Comparison of ENCODE assay signal across 8 mouse cellular contexts in the genomic region with DNA sequence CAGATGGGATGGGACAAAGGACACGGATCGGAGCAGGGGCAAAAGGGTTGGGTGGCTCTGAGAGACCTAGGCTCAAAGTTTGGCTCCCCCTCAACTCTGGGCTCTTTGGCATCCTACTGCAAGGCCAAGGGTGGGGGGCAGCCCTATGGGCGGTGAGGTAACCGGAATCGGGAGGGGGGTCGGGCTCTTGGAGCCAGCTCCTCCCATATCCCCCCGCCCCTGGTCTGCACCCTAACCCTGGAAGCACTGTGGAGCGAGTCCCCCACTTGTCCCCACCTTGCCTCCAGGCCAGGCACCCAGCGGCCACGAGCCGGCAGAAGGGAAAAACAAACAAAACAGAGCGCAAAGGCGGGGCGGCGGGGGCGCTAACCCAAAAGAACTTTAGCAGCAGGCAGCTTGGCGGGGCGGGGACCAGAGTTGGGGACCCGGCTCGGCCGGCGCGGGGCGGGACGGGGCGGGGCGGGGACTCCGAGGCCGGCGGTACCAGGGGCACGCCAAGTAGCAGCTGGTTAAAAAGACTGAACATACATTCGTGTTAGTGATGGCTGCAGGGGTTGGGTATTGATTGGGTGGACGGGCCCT. TPM values are rescaled to one million over a fixed set of nuclear protein-coding genes. Genes with fewer than 3 reads are reported as not detected.
DNase-seq lines count a peak whose midpoint lies in the region; ATAC-seq and TF ChIP-seq lines count a peak whose summit lies in the region.

No protein-coding gene starts in this region.

- no peak for TF ChIP-seq EP300 in heart, postnatal 0 days (IDR thresholded peaks at IDR 0.05; ENCODE audit: low read depth)

- TF ChIP-seq CTCF in heart, postnatal 0 days (IDR thresholded peaks at IDR 0.05; ENCODE audit: low read depth): no peak

- H3K27ac ChIP-seq in heart, postnatal 0 days (ENCODE audit: low read depth): no peak overlapping the region
- peak overlapping the region; percentile 71; the same call in 1 of the 2 replicates for H3K27ac ChIP-seq in midbrain, embryonic 12.5 days (replicated peaks)

- H3K27me3 ChIP-seq in heart, postnatal 0 days (ENCODE audit: control insufficient read depth, insufficient read depth, low read length): peaks cover 57% of the 10 kb centered on the region
- peaks cover 61% of the 10 kb centered on the region for H3K27me3 ChIP-seq in midbrain, embryonic 12.5 days

- peak overlapping the region; percentile 75 for H3K4me2 ChIP-seq in heart, postnatal 0 days (ENCODE audit: low read depth, low read length)
- H3K4me2 ChIP-seq in midbrain, embryonic 12.5 days (replicated peaks): peak overlapping the region; percentile 71

- peak; percentile 51 for DNase-seq in gastrocnemius, postnatal 10 days
- DNase-seq in gastrocnemius, postnatal 4 days (ENCODE audit: low spot score in 2 of 2): no peak
- DNase-seq in ZHBTc4 (ENCODE audit: low read depth, low spot score): peak; percentile 53
- DNase-seq in heart, postnatal 0 days (ENCODE audit: low spot score): no peak
- peak; percentile 60 to 70 for DNase-seq in kidney, postnatal 4 days
- peak; percentile 38 for DNase-seq in urinary bladder, postnatal 25 days (ENCODE audit: low spot score)
- no peak for DNase-seq in left cerebral cortex, adult 11 months (ENCODE audit: low spot score)

- peak overlapping the region; percentile 6; the same call in 1 of the 2 replicates for H3K9ac ChIP-seq in heart, postnatal 0 days (replicated peaks; ENCODE audit: low read depth, low read length)
- peak overlapping the region; percentile 62 for H3K9ac ChIP-seq in midbrain, embryonic 12.5 days (replicated peaks)

- no peaks in the 10 kb centered on the region for H3K36me3 ChIP-seq in heart, postnatal 0 days (replicated peaks; ENCODE audit: control insufficient read depth, insufficient read depth, low read length)
- H3K36me3 ChIP-seq in midbrain, embryonic 12.5 days: peaks cover 10% of the 10 kb centered on the region

- WGBS in heart, postnatal 0 days: under 1% methylated on average over 33 of the region's 33 CpGs
- WGBS in midbrain, embryonic 12.5 days: 1% methylated on average over 33 of the region's 33 CpGs

- no peaks in the 10 kb centered on the region for H3K9me3 ChIP-seq in heart, postnatal 0 days (replicated peaks; ENCODE audit: control insufficient read depth, low read length)
- no peaks in the 10 kb centered on the region for H3K9me3 ChIP-seq in midbrain, embryonic 12.5 days

- ATAC-seq in heart, postnatal 0 days (ENCODE audit: insufficient read depth, low read depth): 0 out of 2 replicates have a peak, but pooled peaks have one; percentile 12
- ATAC-seq in midbrain, embryonic 12.5 days (ENCODE audit: low FRiP score, low read depth): peak; percentile 70

- peaks cover 43% of the 10 kb centered on the region for H3K4me1 ChIP-seq in heart, postnatal 0 days (ENCODE audit: control insufficient read depth, insufficient read depth)
- peaks cover 40% of the 10 kb centered on the region for H3K4me1 ChIP-seq in midbrain, embryonic 12.5 days

- peak overlapping the region; percentile 38 for H3K4me3 ChIP-seq in heart, postnatal 0 days (ENCODE audit: low read depth, low read length)
- H3K4me3 ChIP-seq in midbrain, embryonic 12.5 days: peak overlapping the region; percentile 42

RNA-seq across cellular contexts. Expression of a gene that starts 16.9 kb away (rescaled TPM):
- total RNA-seq in gastrocnemius, postnatal 10 days (2021): under 1 TPM in 1 of 2 experiments, not detected in 1; 0.36 TPM
- under 1 TPM in 1 of 2 experiments, not detected in 1; 0.21 TPM for total RNA-seq in gastrocnemius, postnatal 4 days (2021)
- total RNA-seq in heart, postnatal 0 days (2014; rRNA removed; ENCODE audit: low replicate concordance): not detected in 2 replicates
- polyA plus RNA-seq in heart, postnatal 0 days (2015; fragmentation: Nextera tagmentation; extraction: Ambion mirVana): not detected in 2 replicates
- not detected in 2 replicates for polyA plus RNA-seq in midbrain, embryonic 12.5 days (2016; fragmentation: Nextera tagmentation; extraction: Ambion mirVana)

RNA-seq across cellular contexts. Expression of a gene that starts 26.5 kb away (rescaled TPM):
- 1 to 10 TPM; 1.9 to 2.0 TPM for total RNA-seq in gastrocnemius, postnatal 10 days (2021)
- 1 to 10 TPM; 3.7 to 4.8 TPM for total RNA-seq in gastrocnemius, postnatal 4 days (2021)
- total RNA-seq in heart, postnatal 0 days (2014; rRNA removed; ENCODE audit: low replicate concordance): 1.5 TPM in 1 of 2 replicates, not detected in the other
- 0.48 and 1.00 TPM in 2 replicates for polyA plus RNA-seq in heart, postnatal 0 days (2015; fragmentation: Nextera tagmentation; extraction: Ambion mirVana)
- polyA plus RNA-seq in midbrain, embryonic 12.5 days (2016; fragmentation: Nextera tagmentation; extraction: Ambion mirVana): 1.4 and 1.6 TPM in 2 replicates

RNA-seq across cellular contexts. Expression of a gene that starts 32.3 kb away (rescaled TPM):
- total RNA-seq in gastrocnemius, postnatal 10 days (2021): 1 to 10 TPM; 3.9 to 4.5 TPM
- 1 to 10 TPM in 1 of 2 experiments, under 1 TPM in 1; 0.60 to 1.2 TPM for total RNA-seq in gastrocnemius, postnatal 4 days (2021)
- total RNA-seq in heart, postnatal 0 days (2014; rRNA removed; ENCODE audit: low replicate concordance): 0.31 and 0.80 TPM in 2 replicates
- polyA plus RNA-seq in heart, postnatal 0 days (2015; fragmentation: Nextera tagmentation; extraction: Ambion mirVana): 0.04 TPM in 2 replicates
- polyA plus RNA-seq in midbrain, embryonic 12.5 days (2016; fragmentation: Nextera tagmentation; extraction: Ambion mirVana): 5.0 and 5.5 TPM in 2 replicates

RNA-seq across cellular contexts. Expression of a gene that starts 41.3 kb away (rescaled TPM):
- total RNA-seq in gastrocnemius, postnatal 10 days (2021): 1 to 10 TPM; 4.9 to 5.2 TPM
- total RNA-seq in gastrocnemius, postnatal 4 days (2021): 1 to 10 TPM; 3.6 to 5.2 TPM
- total RNA-seq in heart, postnatal 0 days (2014; rRNA removed; ENCODE audit: low replicate concordance): 7.0 and 16.0 TPM in 2 replicates
- polyA plus RNA-seq in heart, postnatal 0 days (2015; fragmentation: Nextera tagmentation; extraction: Ambion mirVana): 9.1 and 10.0 TPM in 2 replicates
- polyA plus RNA-seq in midbrain, embryonic 12.5 days (2016; fragmentation: Nextera tagmentation; extraction: Ambion mirVana): 53.1 and 58.0 TPM in 2 replicates

Comparison
In these comparisons a context has a peak if more than half of its experiments do, and no peak if none do; other contexts are left out.
1. DNase-seq: peak in gastrocnemius, postnatal 10 days (single experiment), ZHBTc4 (single experiment), kidney, postnatal 4 days (2 of 2) and urinary bladder, postnatal 25 days (single experiment); none in gastrocnemius, postnatal 4 days (0 of 2), heart, postnatal 0 days (single experiment) and left cerebral cortex, adult 11 months (single experiment).